Mouse (Mus musculus) liver, embryonic 16.5 days (tissue): ENCODE results near the gene Ntng1. TPM values are rescaled to one million over a fixed set of nuclear protein-coding genes. Genes with fewer than 3 reads are reported as not detected.

Experiments
- ATAC-seq: fragments of 200-750 bp; cut with Nextera tagmentation; 2 replicates; pipeline ENCODE4 v1.8.0; 2017; ENCODE audit warnings: low read depth, mild to moderate bottlenecking, moderate number of reproducible peaks, moderate library complexity
- H3K27ac ChIP-seq: fragments of 300-500 bp; sonication (generic); 2 replicates; pipeline ENCODE4 v1.5.1; 2014; ENCODE audit warnings: mild to moderate bottlenecking, low read length
- H3K27me3 ChIP-seq: fragments of 300-500 bp; sonication (generic); 2 replicates; pipeline ENCODE4 v1.6.1; 2014; ENCODE audit warnings: low read depth, low read length, mixed read lengths; ENCODE audit not compliant: control insufficient read depth, insufficient read depth
- H3K36me3 ChIP-seq: fragments of 300-500 bp; sonication (generic); 2 replicates; pipeline ENCODE4 v1.6.1; 2014; ENCODE audit warnings: mild to moderate bottlenecking; ENCODE audit not compliant: control insufficient read depth, insufficient read depth
- H3K4me1 ChIP-seq: fragments of 300-500 bp; sonication (generic); 2 replicates; pipeline ENCODE4 v1.6.1; 2014; ENCODE audit warnings: low read depth, low read length, mixed read lengths; ENCODE audit not compliant: control insufficient read depth
- H3K4me2 ChIP-seq: fragments of 300-500 bp; sonication (generic); 2 replicates; pipeline ENCODE4 v1.6.1; 2014; ENCODE audit warnings: low read depth, low read length, mixed read lengths
- H3K4me3 ChIP-seq: fragments of 300-500 bp; sonication (generic); 2 replicates; pipeline ENCODE4 v1.5.1; 2014; ENCODE audit warnings: low read depth, mild to moderate bottlenecking, low read length
- H3K9ac ChIP-seq: fragments of 300-500 bp; sonication (generic); 2 replicates; pipeline ENCODE4 v1.6.1; 2014; ENCODE audit warnings: low read depth, low read length
- H3K9me3 ChIP-seq: fragments of 300-500 bp; sonication (generic); replicated peaks from 2 replicates; pipeline ENCODE4 v1.6.1; 2016; ENCODE audit warnings: low read length; ENCODE audit not compliant: control insufficient read depth
- WGBS: fragments of 180-500 bp; shearing (Covaris S2); extraction: QIAGEN DNeasy Blood & Tissue Kit; methylation state at CpG from one replicate; pipeline ENCODE4 v1.1.7; 2014; ENCODE audit not compliant: insufficient replicate concordance; 5-methylcytosine and 5-hydroxymethylcytosine counted together
- polyA plus RNA-seq: library from polyadenylated mRNA; unstranded; fragments of >200 nt; fragmentation: Nextera tagmentation; extraction: Ambion mirVana; gene quantifications from 2 replicates; pipeline ENCODE4 v1.2.1, GENCODE M21; 2015

The Ntng1 gene
- polyA plus RNA-seq, 1 experiment from 2014 or later = 0.04 TPM

DNA sequence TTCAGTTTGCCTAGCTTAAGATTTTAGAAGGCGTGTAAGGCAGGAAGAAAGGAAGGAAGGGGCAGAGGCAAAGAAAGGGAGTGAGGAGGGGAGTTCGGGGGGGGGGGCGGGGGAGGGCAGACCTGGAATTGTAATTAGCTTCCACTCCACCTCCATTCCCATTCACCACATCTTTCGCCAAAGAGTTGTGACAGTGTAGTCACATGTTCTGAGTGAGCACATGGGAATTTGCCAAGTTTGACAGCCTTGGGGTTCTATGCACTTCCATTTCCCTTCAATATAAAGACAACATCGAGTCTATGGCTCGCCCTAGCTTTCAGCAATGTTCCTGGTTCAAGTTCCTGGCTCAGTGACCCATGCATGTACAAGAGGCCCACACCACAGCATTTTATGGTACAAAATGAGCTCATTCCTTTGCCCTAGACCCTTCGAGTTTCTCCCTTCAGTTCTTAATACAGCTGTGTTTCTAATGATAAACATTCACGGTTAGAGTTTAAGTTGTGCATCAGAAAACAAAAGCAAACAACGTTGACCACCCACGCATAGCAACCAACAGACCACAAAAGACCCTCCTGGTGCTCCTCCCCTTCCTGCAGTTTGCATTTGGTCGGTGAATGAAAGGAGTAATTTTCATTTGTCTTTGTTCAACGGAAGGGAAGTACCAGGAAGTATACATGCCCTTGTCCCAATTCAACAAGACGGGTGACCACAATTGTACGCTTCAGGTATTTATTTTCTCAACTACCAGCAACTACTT is 132.8 kb downstream of the Ntng1 start:
- Histone ChIP-seq H3K27me3 (no peaks in the 10 kb centered on the region), H3K4me2 (no peak overlapping the region), H3K9ac (no peak overlapping the region), H3K36me3 (no peaks in the 10 kb centered on the region), H3K27ac (no peak overlapping the region), H3K9me3 (no peaks in the 10 kb centered on the region), H3K4me1 (no peaks in the 10 kb centered on the region), H3K4me3 (no peak overlapping the region)
- 51% methylated on average over 14 of the region's 14 CpGs for WGBS
- no peak for ATAC-seq

DNA sequence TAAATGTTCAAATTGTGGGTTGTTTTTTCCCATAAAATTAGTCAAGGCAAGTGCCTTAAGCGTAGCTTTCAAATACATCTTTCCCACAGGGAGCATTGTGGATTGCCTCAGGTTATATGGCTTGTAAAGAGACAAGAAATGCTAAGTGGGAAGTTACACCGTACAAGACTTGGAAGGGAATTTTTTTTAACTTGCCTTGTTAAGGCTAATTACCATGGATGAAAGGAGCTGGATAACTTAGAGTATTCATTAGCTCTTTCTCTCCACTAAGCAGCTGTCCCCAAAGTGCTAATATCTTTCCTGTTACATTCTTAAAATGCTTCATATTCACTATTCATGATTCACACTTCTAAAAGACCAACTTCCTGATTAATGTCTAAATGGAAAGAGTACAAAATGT is 133.4 kb downstream of the Ntng1 start:
- 71% methylated on average over 2 of the region's 2 CpGs for WGBS
- no peak overlapping the region for H3K27ac ChIP-seq

GRCm38 (mm10) chr3:110000349-110000748 is 143.5 kb downstream of the Ntng1 start:
- WGBS = 54% methylated on average over 5 of the region's 5 CpGs
- no peak for ATAC-seq
- H3K27me3 ChIP-seq = no peaks in the 10 kb centered on the region
- no peak overlapping the region for H3K4me2 ChIP-seq
- H3K36me3 ChIP-seq = no peaks in the 10 kb centered on the region
- H3K9me3 ChIP-seq = no peaks in the 10 kb centered on the region
- no peak overlapping the region for H3K27ac ChIP-seq
- H3K9ac ChIP-seq = no peak overlapping the region
- no peaks in the 10 kb centered on the region for H3K4me1 ChIP-seq
- no peak overlapping the region for H3K4me3 ChIP-seq

More for the DNA sequence above, 133.4 kb downstream of the Ntng1 start:
- Histone ChIP-seq H3K4me1 (no peaks in the 10 kb centered on the region), H3K4me3 (no peak overlapping the region), H3K27me3 (no peaks in the 10 kb centered on the region), H3K4me2 (no peak overlapping the region), H3K9me3 (no peaks in the 10 kb centered on the region), H3K9ac (no peak overlapping the region), H3K36me3 (no peaks in the 10 kb centered on the region)
- ATAC-seq = no peak

DNA sequence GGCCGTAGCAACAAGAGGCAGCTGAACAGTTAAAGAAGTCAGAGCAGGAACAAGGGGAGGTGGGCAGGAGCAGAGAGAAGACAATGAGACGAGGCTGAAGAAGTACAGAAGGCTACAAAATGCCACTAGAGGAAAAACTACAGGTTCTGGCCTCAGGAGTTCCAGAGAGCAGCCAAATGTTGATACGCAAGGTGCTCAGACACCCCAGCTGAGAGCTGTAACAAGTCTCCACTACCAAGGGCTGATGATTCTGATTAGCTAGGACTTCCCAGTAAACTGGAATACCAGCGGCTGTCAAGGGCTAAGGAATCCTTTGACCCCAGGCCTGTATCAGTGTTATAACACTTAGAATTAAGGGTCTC is 148.2 kb downstream of the Ntng1 start:
- no peak for ATAC-seq
- Histone ChIP-seq H3K4me1 (no peaks in the 10 kb centered on the region), H3K9ac (no peak overlapping the region), H3K9me3 (no peaks in the 10 kb centered on the region), H3K27ac (no peak overlapping the region), H3K27me3 (no peaks in the 10 kb centered on the region), H3K36me3 (no peaks in the 10 kb centered on the region), H3K4me3 (no peak overlapping the region), H3K4me2 (no peak overlapping the region)
- WGBS = 58% methylated on average over 4 of the region's 4 CpGs

DNA sequence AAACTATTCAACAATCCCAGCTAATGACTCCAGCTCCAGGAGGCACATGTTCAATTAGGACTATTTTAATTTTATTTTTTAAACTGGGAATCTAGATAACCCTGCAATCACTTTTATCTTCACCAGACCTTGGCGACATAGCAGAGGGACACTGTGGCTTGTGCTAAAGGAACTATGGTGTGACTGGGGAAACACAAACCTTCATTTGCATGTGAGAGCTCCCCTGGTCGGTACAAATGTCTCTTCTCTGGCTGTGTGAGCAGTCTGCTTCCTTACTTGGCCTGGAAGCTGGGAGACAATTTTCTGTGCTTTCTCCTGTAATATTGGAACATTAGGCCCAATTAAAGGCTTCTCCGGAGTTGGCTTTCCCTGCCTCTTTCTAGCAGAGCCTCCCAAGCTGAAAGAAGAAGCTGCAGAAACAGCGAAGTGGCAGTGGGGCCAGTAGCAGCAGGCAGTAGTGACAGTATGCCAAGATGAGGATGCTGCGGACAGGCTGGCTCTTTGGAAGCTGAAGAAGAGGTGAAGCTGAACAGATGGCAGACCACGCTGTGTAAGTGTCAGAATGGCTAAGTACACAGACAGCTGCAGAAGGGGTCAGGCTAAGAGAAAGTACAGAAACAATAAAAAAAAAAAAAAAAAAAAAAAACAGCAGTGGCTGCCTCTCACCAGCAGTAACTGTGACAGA is 148.7 kb downstream of the Ntng1 start:
- H3K9me3 ChIP-seq = no peaks in the 10 kb centered on the region
- no peak overlapping the region for H3K9ac ChIP-seq
- no peaks in the 10 kb centered on the region for H3K36me3 ChIP-seq
- no peak overlapping the region for H3K27ac ChIP-seq
- no peaks in the 10 kb centered on the region for H3K27me3 ChIP-seq
- no peaks in the 10 kb centered on the region for H3K4me1 ChIP-seq
- no peak for ATAC-seq
- H3K4me3 ChIP-seq = no peak overlapping the region
- no peak overlapping the region for H3K4me2 ChIP-seq
- 42% methylated on average over 6 of the region's 6 CpGs for WGBS

- H3K27ac ChIP-seq = no peak overlapping the region
- no peak overlapping the region for H3K4me2 ChIP-seq
- no peaks in the 10 kb centered on the region for H3K9me3 ChIP-seq
- 51% methylated on average over 2 of the region's 2 CpGs for WGBS
- no peaks in the 10 kb centered on the region for H3K36me3 ChIP-seq
- H3K4me1 ChIP-seq = no peaks in the 10 kb centered on the region
- ATAC-seq = no peak
- H3K4me3 ChIP-seq = no peak overlapping the region
- H3K9ac ChIP-seq = no peak overlapping the region
- H3K27me3 ChIP-seq = no peaks in the 10 kb centered on the region
Observed at GRCm38 (mm10) chr3:109984086-109984485, 159.7 kb downstream of the Ntng1 start.

GRCm38 (mm10) chr3:109977614-109978013 is 166.2 kb downstream of the Ntng1 start:
- Histone ChIP-seq H3K9me3 (no peaks in the 10 kb centered on the region), H3K27ac (no peak overlapping the region), H3K27me3 (no peaks in the 10 kb centered on the region), H3K4me1 (no peaks in the 10 kb centered on the region), H3K36me3 (no peaks in the 10 kb centered on the region), H3K4me2 (no peak overlapping the region), H3K9ac (no peak overlapping the region), H3K4me3 (no peak overlapping the region)
- 47% methylated on average over 2 of the region's 2 CpGs for WGBS
- ATAC-seq = no peak

GRCm38 (mm10) chr3:109975106-109975505 is 168.7 kb downstream of the Ntng1 start:
- H3K27me3 ChIP-seq = no peaks in the 10 kb centered on the region
- H3K27ac ChIP-seq = no peak overlapping the region
- H3K4me2 ChIP-seq = no peak overlapping the region
- no peaks in the 10 kb centered on the region for H3K4me1 ChIP-seq
- H3K9ac ChIP-seq = no peak overlapping the region
- no peaks in the 10 kb centered on the region for H3K36me3 ChIP-seq
- ATAC-seq = no peak
- H3K4me3 ChIP-seq = no peak overlapping the region
- no peaks in the 10 kb centered on the region for H3K9me3 ChIP-seq
- WGBS = 49% methylated on average over 4 of the region's 4 CpGs

DNA sequence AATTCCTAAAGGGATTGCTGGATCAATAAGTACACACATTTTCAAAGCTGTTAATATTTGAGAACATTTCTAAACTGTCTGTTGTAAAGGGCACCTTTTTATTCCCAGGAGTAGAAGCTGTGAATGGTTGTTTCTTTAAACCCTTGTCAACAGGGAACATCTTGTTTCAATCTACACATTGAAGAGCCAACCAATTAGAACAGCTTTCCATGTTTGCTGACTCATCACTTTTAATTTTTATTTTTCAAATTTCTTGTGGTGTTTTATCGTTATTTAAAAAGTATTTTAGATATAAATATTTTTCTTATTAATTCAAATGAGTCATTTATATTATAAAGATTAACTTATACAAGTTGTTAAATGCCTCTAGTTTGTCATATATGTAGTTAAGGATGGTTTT is 172.3 kb downstream of the Ntng1 start:
- no peak overlapping the region for H3K4me3 ChIP-seq
- WGBS = 44% methylated on average over 1 of the region's 1 CpGs
- no peaks in the 10 kb centered on the region for H3K9me3 ChIP-seq
- no peak overlapping the region for H3K27ac ChIP-seq
- ATAC-seq = no peak
- H3K27me3 ChIP-seq = no peaks in the 10 kb centered on the region
- no peaks in the 10 kb centered on the region for H3K36me3 ChIP-seq
- H3K4me1 ChIP-seq = no peaks in the 10 kb centered on the region
- no peak overlapping the region for H3K9ac ChIP-seq
- H3K4me2 ChIP-seq = no peak overlapping the region
